Mouse (Mus musculus) right cerebral cortex, postnatal 36 days (tissue): ENCODE measurements around the gene Hgfac.

Experiments used
- DNase-seq, 2 experiments: peaks; one replicate each; pipeline ENCODE4 v3.0.0; 2022; ENCODE audit warnings: low spot score in 2 of 2, mixed read lengths in 1 of 2

Gene Hgfac

DNA sequence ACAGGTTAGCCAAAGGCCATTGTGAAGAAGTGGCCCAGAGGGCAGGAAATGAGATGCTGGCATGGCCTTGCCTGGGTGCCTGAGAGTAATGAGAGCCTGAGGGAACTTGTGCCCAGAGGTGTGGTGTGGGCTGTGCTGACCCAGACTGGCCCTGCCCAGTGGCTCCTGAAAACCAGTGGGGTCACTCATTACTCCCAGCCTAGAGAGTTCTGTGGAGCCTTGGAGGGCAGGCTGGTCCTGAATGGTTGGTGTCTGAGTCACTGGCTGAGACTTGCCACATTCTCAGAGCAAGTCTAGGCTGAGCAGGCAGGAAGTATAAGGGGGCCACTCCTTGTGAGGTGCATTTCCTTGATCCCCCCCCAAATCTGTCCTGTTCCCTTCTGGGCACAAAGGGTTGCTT is 3.9 kb upstream of the Hgfac start:
- DNase-seq, result no peak

DNA sequence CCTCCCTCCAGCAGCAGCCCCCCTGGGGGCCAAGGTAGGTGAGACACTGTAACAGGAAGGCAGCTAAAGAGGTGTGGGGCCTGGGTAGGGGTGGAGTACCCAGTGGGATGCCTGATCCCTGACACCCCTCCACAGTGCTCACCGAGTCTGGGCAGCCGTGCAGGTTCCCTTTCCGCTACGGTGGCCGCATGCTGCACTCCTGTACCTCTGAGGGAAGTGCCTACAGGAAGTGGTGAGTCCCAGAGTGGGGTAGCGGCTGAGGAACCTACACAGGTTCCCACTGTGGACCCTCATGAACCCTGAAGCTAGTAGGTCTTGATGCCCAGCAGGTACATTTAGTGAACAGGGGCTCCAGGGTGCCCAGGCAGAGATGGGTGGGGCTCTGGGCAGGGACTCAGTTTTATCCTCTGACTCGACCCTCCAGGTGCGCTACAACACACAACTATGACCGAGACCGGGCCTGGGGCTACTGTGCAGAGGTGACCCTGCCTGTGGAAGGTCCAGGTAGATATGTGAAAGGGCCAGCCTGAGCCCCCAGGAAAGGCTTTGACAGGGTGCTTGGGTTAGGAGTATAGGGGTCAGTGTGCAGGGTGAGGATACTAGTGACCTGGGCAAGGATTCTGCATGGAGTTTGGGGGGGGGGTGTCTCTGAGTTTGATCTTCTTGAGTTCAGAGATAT is 1.3 kb downstream of the Hgfac start:
- no peak for DNase-seq

DNA sequence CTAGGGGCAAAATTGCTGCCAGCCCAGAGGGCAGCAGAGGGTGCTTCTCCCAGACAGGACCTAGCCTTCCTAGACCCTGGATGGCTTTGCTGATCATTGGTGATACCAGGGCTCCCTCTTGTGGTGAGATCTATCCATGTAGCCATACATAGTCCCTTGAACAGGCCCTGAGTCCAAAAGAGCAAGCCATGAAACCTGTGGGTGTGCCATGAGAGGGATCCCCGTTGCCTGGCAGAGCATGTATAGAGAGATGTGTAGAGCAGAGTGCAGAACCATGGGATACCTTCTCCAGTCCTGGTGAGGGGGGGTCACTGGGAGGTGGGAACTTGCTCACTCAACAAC is 1.8 kb downstream of the Hgfac start:
- peak; percentile 51 to 61 for DNase-seq

DNA sequence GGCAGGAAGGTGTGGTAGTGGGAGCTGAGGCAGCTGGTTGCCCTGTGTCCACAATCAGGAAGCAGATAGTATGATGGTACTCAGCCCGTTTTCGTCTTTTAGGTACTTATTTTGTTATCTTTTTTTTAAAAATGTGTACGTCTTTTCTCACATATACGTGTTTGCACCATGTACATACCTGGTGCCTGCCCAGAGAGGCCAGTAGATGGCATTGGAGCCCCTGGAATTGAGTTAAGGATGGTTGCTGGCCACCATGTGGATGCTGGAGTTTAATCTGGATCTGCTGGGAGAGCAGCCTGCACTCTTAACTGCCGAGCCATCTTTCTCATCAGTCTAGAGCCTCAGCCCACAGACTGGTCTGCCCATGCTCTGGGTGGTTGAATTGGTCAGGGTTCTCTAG is 9.2 kb downstream of the Hgfac start:
- DNase-seq, result no peak

DNA sequence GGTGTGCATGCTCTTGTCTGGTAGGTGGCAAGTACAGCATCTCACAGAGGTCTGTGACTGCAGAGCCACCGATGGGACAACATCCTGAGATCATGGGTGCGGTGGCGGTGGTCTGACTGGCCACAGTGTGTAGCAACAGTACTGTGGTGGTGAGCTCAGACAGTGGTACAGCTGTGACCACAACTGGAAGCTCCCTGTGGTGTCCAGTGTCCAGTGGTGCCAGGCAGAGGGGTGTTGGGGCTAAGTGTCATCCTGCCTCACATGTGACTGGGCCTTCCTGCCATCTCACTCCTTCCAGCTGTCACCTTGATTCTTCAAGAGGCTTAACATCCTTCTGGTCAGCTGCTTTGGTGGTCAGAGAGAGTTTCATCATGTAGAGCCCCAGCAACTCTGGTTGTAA is 13.3 kb downstream of the Hgfac start:
- no peak for DNase-seq

DNA sequence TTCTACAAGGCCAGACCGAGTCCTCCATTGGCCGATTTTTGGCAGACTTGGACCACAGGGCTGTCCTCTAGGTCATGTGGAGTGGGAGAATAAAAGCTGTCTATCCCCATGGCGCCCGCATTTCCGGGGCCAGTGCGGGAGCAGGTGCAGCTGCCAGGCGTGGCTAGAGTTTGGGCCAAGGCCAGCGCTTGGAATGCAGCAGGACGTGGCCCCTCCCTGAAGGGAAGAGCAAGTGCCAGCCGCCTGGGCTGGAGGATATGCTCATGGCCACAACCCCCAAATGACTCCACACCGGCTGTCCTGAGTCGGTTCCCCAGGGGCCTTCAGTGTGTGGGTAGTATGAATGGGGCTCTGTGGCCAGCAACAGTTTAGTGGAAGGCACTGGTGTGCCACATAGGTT is 13.8 kb downstream of the Hgfac start:
- no peak for DNase-seq

DNA sequence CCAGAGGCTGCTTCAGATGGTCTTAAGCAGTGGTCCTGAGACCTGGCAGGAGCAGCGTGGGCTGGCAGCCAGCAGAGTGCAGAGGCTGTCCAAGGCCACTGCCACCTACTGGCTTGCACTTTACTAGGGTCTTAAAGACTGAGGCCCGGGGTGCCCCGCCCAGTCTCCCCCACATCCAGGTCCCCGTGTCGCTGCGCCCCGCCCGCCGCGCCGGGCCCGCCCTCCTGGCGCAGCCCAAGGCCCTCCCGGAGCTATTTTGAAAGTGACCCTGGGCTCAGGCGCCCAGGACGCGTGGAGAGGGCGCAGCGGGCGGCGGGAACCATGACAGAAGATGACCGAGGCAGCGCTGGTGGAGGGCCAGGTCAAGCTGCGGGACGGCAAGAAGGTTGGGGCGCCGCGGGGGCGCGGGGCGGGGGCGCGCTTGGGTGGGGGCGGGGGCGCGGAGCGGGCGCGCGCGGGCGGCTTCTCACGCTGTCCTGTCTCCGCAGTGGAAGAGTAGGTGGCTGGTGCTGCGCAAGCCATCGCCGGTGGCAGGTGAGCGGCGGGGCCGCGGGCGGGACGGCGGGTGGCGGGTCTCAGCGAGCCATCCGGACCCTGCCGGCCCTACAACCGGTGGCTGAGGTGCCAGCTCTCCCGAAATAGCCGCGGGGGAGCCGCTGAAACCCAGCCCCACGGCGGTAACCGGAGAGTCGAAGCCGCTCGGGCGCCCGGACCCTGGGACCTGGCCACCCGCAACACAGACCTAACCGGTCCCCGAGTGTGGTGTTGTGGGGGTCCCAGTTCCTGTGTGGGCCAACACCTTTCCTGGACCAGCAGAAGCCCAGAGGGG is 15.5 kb downstream of the Hgfac start, which contains the start of gene Dok7:
Gene Dok7, plus strand, starts transcription at position 163 of the 829 bp plus-strand sequence.
- DNase-seq, result peak; percentile 37 to 61

DNA sequence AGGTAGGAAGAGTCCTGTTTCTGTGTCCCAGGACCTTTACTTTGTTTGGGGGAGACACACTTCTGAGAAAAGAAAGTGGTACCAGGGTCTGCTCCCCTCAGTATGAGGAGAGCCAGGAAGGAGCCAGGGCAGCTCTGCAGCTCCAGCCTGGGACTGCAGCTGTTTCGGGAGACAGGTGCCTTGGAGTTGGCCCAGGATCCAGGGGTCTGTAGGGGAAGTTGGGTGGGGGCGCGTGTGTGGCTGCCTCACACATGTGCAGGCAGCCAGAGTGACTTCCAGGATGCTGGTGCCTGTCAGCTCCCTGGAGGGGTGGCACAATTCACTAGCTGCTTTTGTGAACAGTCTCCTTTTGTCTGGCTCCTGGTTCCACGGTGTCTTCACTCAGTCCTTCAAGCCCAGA is 16.3 kb downstream of the Hgfac start:
- no peak for DNase-seq

DNA sequence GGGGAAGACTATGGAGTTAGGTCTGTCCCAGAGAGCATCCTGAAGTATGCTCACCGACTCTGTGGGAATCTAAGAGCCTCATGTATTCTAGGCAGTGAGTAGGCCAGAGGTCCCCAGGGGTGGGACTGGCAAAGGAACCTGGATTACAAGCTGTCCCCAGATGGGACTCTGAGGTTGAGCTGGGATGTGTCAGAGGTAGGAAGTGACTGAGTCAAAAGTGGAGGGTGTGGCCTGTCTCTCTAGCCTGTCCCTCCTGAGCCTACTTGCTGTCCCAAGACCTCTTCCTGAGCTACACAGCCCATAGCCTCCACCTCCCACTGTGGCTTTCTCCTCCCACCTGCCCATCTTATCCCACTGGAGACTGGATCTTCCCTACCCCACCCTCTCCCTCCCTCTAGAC is 16.9 kb downstream of the Hgfac start:
- DNase-seq, result no peak

DNA sequence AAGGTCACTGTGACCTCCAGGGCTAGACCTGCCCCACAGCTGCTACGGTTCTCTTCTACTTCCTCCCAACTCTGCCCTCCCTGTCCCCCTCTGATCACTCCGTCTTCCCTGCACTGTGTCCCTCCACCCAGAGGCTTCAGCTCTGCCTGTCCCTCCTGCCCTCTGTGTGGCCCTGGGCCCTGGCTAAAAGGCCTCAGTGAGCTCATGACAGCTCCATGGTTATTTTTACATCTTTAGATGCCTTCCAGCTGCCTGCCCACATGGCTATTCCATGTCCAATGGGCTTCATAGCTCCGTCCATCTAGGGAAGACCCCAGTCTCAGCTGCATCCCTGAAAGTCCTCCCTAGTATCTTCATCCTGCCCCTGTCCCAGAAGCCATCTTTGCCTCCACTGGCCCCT is 18.8 kb downstream of the Hgfac start:
- DNase-seq, result no peak

DNA sequence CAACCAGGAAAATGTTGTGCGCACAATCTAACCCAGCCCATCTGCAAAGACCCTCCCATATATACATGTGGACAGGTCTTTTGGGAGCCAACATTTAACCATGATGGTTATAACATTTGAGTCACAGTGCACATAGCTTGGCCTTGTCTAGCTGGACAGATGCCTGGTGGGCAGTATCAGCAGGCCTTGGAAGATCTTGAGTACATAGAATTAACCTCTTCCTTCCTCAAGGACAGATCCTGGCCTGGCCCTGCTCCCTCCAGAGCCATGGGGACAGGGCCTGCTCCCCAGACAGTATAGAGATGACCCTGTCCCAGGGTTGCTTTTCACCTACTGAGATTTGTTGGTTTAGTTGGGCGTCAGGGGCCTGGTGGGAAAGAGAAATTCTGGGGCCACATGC is 28.5 kb downstream of the Hgfac start:
- no peak for DNase-seq

DNA sequence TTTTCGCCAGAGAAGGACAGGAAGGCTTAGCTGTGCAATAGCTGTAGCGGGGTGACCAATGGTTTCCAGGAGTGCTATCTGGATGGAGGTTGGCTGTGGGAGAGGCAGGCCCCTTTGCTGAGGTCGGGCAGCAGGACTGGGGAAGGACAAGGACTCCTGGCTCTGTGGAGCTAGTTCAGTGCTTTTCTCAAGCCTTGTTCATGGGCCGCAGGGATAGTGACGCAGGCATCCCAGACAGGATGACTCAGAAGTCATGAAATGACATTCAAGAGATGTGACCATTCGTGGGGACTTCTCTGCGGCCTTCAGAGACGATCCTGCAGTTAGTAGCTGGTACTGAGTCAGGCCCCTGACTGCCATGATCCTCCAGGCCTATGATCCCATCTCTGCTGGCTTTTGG is 29.0 kb downstream of the Hgfac start:
- DNase-seq, result no peak

DNA sequence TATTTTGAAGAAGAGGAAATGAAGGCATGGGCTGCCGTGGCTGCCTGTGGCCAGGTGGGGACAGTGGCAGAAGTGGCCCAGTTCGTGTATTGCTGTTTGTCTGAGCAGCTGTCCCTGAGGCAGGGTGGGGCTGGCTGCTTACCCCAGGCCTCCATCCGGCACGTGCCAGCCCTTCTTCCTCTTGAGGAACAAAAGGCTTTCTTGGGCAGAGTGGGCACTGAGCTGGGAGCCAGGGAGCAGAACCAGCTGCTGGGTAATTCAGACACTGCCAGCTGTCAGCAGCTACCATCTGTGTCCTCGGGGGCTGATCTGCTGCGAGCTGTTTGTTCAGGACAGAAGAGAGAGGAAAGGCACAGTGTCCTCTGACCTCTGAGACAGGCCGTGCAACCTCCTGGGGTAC is 29.6 kb downstream of the Hgfac start:
- DNase-seq, result peak in 1 of 2 experiments; percentile 24

DNA sequence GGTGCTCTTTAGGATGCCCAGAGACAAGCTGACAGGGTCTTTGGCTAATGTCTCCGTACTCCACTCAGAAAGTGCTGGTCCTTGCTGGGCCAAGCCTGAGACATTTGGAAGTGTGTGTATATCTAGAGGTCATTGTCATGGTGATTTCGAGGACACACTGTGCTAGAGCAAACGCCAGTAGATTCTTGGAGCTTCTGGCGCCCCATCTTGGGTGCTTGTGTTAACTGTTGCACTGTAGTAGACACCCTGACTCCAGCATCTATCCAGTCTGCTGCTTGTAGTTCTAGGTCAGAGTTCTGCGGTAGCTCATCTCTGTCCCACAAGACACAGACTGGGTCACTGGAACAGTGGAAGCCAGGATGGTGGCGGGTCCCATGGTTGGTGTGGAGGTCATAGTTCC is 30.5 kb downstream of the Hgfac start:
- DNase-seq, result no peak

DNA sequence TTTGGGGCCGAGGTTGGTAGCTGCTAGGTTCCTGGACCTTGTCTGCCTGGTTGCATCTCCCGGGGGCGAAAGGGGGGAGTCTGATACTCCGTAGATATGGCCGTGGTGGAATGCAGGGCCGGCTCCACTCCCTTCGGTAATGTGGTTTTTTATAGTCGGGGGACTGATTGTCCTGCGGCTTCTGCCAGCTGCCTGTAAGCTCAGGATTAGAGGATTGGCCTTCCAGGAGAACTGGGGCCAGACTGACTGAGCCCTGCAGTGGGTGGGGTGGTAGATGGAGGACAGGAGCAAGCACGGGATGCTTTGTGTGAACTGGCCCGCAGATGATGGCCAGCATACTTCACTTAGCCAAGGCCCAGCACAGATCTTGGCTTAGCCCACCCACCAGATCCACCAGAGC is 31.9 kb downstream of the Hgfac start:
- DNase-seq, result no peak

DNA sequence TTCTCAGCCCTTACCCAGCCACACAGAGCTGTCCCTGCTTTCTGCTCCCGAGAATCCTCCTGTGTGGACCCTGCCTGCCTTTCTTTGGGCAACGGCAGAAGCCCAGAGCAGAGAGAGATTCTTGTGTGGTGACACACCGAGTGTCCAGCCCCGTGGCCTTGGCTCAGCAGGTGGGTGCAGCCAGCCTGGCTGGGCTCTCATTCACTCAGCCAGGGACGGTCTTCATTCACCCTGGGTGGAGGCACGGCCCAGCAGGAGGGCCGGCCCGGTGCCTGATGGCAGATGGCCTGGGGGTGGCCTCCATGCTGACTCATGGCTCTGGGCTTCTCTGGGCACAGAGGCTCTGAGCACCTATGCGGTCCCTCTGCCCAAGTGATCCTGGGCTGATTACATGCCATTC is 32.7 kb downstream of the Hgfac start:
- no peak for DNase-seq

DNA sequence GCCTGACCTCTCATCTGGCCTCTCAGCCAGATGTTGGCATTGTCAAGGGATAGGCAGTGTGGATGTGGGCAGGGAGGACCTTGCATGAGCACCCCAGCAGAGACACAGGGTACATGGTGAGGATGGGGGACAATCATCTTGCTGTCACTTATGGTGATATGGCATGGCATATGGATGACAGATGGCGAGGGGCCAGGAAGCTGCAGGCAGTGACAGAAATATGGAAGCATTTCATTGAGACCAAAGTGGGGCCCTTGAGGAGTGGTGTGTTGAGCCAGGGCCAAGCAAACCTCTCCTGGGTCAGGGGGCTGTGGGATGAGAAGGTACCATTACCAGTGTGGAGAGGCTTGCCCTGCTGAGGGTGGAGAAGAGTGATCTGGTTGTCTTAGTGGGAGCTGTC is 35.1 kb downstream of the Hgfac start:
- DNase-seq, result no peak

DNA sequence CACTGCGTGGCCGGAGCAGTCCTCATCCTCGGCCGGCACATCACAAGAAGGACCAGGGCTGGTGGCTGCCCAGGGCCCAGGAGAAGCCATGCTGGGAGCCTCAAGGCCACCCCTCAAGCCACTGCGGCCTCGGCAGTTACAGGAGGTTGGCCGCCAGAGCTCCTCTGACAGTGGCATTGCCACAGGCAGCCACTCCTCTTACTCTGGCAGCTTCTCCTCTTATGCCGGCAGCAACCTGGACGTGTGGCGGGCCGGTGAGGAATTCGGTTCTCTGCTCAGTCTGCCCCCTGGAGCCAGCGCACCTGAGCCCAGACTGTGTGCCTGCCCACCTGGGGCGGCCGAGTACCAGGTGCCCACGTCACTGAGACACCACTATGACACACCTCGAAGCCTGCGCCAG is 37.8 kb downstream of the Hgfac start:
- no peak for DNase-seq

DNA sequence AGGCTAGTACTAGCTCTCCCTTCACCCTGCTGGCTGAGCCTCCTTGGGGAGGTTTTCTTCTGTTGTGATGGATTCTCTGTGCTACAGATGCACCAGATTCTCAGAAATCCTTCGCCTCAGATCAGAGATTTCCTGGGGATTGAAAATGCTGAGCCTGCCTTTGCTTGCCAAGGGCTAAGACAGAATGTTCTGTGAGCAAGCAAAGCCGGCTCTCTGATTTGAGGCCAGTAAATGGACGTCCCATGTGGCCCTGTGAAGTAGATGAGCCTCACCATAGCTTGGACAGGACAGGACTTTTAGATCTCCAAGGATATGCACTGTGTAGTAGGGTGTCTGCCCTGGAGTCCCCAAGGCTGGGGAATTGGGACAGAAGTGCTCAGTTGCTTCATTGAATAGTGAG is 43.6 kb downstream of the Hgfac start:
- DNase-seq, result no peak

DNA sequence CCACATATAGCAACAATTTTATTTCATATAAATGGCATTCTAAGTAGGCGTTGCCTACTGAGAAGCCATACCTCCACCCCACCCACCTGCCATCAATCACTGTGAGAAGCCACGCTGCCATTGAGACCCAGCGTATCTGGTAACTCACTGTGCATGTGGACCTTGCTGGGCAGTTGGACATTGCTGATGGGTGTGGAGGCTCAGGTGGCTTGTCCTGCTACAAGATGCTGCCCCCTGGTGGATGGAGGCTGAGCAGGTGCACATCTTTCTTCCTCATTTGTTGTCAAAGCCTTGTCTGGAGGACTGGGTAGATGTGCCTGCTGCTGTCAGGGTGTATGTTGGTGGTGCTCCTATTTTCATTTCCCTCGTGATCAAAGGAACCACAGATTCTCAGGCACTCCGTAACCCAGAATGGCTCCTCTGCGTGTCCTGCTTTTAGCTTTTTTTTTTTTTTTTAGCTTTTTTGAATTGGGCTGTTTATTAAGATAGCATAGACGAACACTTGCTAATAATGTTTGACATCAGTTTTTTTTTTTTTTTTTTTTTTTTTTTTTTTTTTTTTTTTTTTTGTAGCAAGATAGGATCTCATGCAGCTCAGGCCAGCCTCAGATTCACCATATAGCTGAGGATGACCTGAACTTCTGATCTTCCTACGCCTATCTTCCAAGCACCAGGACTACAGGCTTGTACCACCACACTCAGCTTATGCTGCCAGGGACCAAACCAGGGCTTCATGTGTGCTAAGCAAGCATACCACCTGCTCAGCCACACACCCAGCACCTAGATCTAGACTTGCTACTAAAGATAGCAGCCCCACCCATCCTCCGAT is 47.7 kb downstream of the Hgfac start:
- peak; percentile 42 to 48 for DNase-seq

DNA sequence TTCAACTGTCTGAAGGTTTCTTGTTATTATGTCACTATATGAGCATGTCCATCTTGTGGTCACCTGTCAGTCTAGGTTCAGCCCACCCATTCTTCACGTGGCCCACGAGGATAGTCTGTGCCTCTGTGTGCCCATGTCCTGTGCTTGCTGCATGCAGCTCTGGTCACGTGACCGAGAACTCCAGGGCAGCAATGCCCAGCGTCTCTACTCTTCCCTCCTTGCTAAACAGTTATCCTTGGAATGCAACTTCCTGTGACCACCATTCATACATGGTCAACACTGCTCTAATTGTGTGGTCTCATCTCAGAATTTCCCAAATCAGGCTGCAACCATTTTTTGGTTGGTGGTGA is 48.3 kb downstream of the Hgfac start:
- no peak for DNase-seq

DNA sequence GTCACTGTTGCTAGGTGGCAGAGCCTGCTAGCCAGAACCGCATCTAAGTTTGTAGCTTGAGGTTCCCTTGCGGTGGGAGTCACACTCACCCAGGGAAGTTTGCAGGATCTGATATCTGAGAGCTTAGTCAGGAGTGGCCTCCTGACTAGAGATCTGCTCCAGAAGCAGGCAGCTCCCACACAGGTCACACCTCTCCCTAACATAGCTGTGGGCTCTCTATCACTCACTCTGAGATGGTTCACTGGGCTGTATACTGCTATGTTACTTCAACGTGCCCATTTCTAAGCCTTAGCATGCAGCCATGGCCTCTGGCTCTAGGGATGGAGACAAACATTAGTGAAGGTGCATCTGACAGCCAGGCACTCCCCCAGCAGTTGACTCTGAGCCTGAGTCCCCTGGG is 50.3 kb downstream of the Hgfac start:
- no peak for DNase-seq
